Mouse (Mus musculus) liver, postnatal 0 days (tissue): ENCODE measurements at regions not wholly inside any gene's neighbourhood (a gene's known extent, or its start where the extent isn't known, plus 50 kb on each side); places are given as distances from the start of the nearest gene placed in this dataset.

Experiments used
- CTCF ChIP-seq: sonication (generic); IDR thresholded peaks from 2 replicates; pipeline ENCODE4 v1.5.1; 2016; ENCODE audit warnings: antibody characterized with exemption, low read depth
- EP300 ChIP-seq: IDR thresholded peaks from 2 replicates; pipeline ENCODE4 v1.6.1; 2016; ENCODE audit warnings: antibody characterized with exemption, low read depth, mild to moderate bottlenecking

DNA sequence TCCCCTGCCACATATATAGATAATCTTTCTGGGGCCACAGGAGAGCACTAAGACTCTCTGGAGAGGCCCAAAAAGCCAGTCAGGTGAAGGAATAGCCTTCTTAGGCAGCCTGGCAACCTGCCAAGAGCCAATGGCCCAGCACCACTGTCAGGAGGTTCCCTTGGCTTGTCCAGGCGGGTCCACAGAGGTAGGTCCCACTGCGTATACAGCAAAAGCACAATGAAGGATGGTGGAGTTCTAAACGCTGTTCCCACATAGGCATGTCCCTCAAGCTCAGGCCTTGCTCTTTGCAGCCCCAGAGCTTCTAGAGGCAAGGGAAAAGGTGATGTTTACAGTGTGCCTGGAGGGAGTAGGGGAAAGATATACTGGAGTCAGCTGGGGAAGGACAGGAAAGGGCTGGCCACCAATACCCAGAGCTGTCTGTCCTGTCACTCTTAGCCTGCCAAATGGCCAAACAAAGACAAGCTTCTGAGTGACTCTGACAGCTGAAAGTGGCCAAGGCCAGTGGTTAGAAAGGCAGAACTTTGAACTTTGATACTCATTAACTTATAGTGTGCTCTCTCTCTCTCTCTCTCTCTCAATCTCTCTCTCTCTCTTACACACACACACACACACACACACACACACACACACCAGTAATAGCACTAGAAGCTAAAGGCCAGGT is 235.4 kb downstream of the Bcor start:
- TF ChIP-seq CTCF (no peak), EP300 (no peak)
